Mouse (Mus musculus) megakaryocyte, embryonic 14.5 days (primary cell): Measurements from ENCODE around the gene Gm9040.

Experiments
- FLI1 ChIP-seq: IDR thresholded peaks from 2 replicates; pipeline ENCODE4 v1.6.1; 2012; ENCODE audit warnings: low read length, inconsistent platforms, mixed read lengths
- GATA1 ChIP-seq: IDR thresholded peaks from 3 replicates; pipeline ENCODE4 v1.6.1; 2012; ENCODE audit warnings: mixed read lengths, low read length, inconsistent platforms, borderline replicate concordance

GRCm38 (mm10) chr10:118369518-118369917, 42.7 kb upstream of the Gm9040 start:
- TF ChIP-seq GATA1 (no peak), FLI1 (no peak)
